8 mouse cellular contexts compared by ENCODE assay signal in genomic region chr1:52630248-52630936, GRCm38 (mm10). TPM values are rescaled to one million over a fixed set of nuclear protein-coding genes. Genes with fewer than 3 reads are reported as not detected.
A peak's percentile ranks its signal among the peaks of the same experiment; 100 is the strongest.
DNase-seq lines count a peak whose midpoint lies in the region; ATAC-seq lines count a peak whose summit lies in the region.

Gene Nemp2, plus strand, starts transcription at chr1:52630703.

- peaks cover 0 to 11% of the 10 kb centered on the region in 2 experiments; a peak in 3 of 4 replicates for H3K4me1 ChIP-seq in heart, embryonic 14.5 days (ENCODE audit: control insufficient read depth in 2 of 2, insufficient read depth in 2 of 2, low read length in 2 of 2)
- peaks cover 13% of the 10 kb centered on the region; the same call in 1 of the 2 replicates for H3K4me1 ChIP-seq in liver, embryonic 12.5 days

- WGBS in heart, embryonic 14.5 days, result under 1% methylated on average over 35 of the region's 44 CpGs
- under 1% methylated on average over 40 of the region's 44 CpGs for WGBS in liver, embryonic 12.5 days (ENCODE audit: insufficient replicate concordance)

- H3K9ac ChIP-seq in heart, embryonic 14.5 days (ENCODE audit: low read length), result peak within 1 kb of the TSS; percentile 78
- peak within 1 kb of the TSS; percentile 72 for H3K9ac ChIP-seq in liver, embryonic 12.5 days

- H3K4me2 ChIP-seq in heart, embryonic 14.5 days (ENCODE audit: low read length), result peak within 1 kb of the TSS; percentile 63
- H3K4me2 ChIP-seq in liver, embryonic 12.5 days, result peak within 1 kb of the TSS; percentile 69

- H3K4me3 ChIP-seq in heart, embryonic 14.5 days (ENCODE audit: control insufficient read depth in 1 of 2, insufficient read depth in 1 of 2, low read depth in 1 of 2, low read length in 2 of 2), result peak within 1 kb of the TSS; percentile 69 to 77
- H3K4me3 ChIP-seq in liver, embryonic 12.5 days, result peak within 1 kb of the TSS; percentile 75

- ATAC-seq in heart, embryonic 14.5 days (ENCODE audit: insufficient number of reproducible peaks, insufficient read depth, low FRiP score, low read depth), result peak; percentile 85
- ATAC-seq in liver, embryonic 12.5 days, result peak; percentile 91

- H3K36me3 ChIP-seq in heart, embryonic 14.5 days (ENCODE audit: control insufficient read depth, insufficient read depth, low read length), result no peaks in the 10 kb centered on the region
- 0 out of 2 replicates have a peak, but pooled peaks cover 2% of the 10 kb centered on the region for H3K36me3 ChIP-seq in liver, embryonic 12.5 days
- no peaks in the 10 kb centered on the region for H3K36me3 ChIP-seq in splenic B cell, adult 2 months (ENCODE audit: control insufficient read depth, insufficient read depth, low read length, poor library complexity, severe bottlenecking)

- no peaks in the 10 kb centered on the region for H3K9me3 ChIP-seq in heart, embryonic 14.5 days (ENCODE audit: control insufficient read depth, low read length)
- no peaks in the 10 kb centered on the region for H3K9me3 ChIP-seq in liver, embryonic 12.5 days (replicated peaks)

- peak; percentile 89 to 94 for DNase-seq in CD8-positive naive resting alpha-beta T cell, adult 2 months (ENCODE audit: low read depth in 2 of 2, low spot score in 2 of 2)
- DNase-seq in c-Kit-negative CD71-positive TER-119-positive erythroid progenitor cells, embryonic 14.5 days (ENCODE audit: low read depth, low spot score), result peak; percentile 71
- peak; percentile 59 for DNase-seq in fibroblast of lung, adult 2 months (ENCODE audit: low read depth)
- peak; percentile 94 for DNase-seq in kidney, postnatal 14 days
- DNase-seq in naive thymus-derived CD4-positive, alpha-beta T cell, adult 2 months (ENCODE audit: low read depth), result peak; percentile 96
- DNase-seq in splenic B cell, adult 2 months (ENCODE audit: low read depth, low spot score), result peak; percentile 94

- no peaks in the 10 kb centered on the region for H3K27me3 ChIP-seq in heart, embryonic 14.5 days (ENCODE audit: control insufficient read depth, insufficient read depth, low read length)
- H3K27me3 ChIP-seq in liver, embryonic 12.5 days (replicated peaks), result no peaks in the 10 kb centered on the region
- H3K27me3 ChIP-seq in splenic B cell, adult 2 months (ENCODE audit: control insufficient read depth, insufficient read depth, low read length, poor library complexity, severe bottlenecking), result no peaks in the 10 kb centered on the region

- H3K27ac ChIP-seq in heart, embryonic 14.5 days (replicated peaks in 1 of 2; ENCODE audit: control insufficient read depth in 1 of 2, insufficient read depth in 1 of 2, low read depth in 2 of 2, low read length in 2 of 2), result peak within 1 kb of the TSS; percentile 51 to 72
- H3K27ac ChIP-seq in liver, embryonic 12.5 days, result peak within 1 kb of the TSS; percentile 65

RNA-seq across cellular contexts. Expression of gene Nemp2, which starts in this region (rescaled TPM):
- polyA plus RNA-seq in heart, embryonic 14.5 days (2014; fragmentation: Nextera tagmentation; extraction: Ambion mirVana), result 5.6 and 6.3 TPM in 2 replicates
- polyA plus RNA-seq in liver, embryonic 12.5 days (2016; fragmentation: Nextera tagmentation; extraction: Ambion mirVana), result 2.8 and 3.4 TPM in 2 replicates

Comparison
In these comparisons a context has a peak if more than half of its experiments do, and no peak if none do; other contexts are left out.
1. Peak in every context shown above with its lines: DNase-seq, ATAC-seq, H3K4me3 ChIP-seq and H3K27ac ChIP-seq.